Mouse (Mus musculus): ENCODE data around the gene Msantd3.

Gene Msantd3

GRCm38 (mm10) chr4:48605650-48606049 lies 65.9 kb downstream of the Msantd3 start:
- no peak for DNase-seq (ENCODE audit: low read depth, low spot score)

GRCm38 (mm10) chr4:48609485-48609884 lies 69.8 kb downstream of the Msantd3 start:
- no peak for DNase-seq (ENCODE audit: low read depth, low spot score)

- no peak for DNase-seq (ENCODE audit: low read depth, low spot score)
These were observed 70.5 kb downstream of the Msantd3 start for GRCm38 (mm10) chr4:48610251-48610650.

All from retina, adult 2 months (tissue).